11 mouse cellular contexts compared by ENCODE assay signal in genomic region chr2:45054070-45055025, GRCm38 (mm10).
DNase-seq lines count a peak whose midpoint lies in the region; ATAC-seq and TF ChIP-seq lines count a peak whose summit lies in the region.
"Had no signal": no experiment of that assay in that cellular context is flagged by ENCODE, and none has a peak within 500 bp of the region (broad histone marks: within the 10 kb centered on the region; RNA-seq: fewer than 3 reads in every experiment).

No protein-coding gene starts in this region.

- WGBS in forebrain, embryonic 15.5 days, result 80% methylated on average over 11 of the region's 11 CpGs
- 84% methylated on average over 11 of the region's 11 CpGs for WGBS in forebrain, embryonic 14.5 days
- 53% methylated on average over 11 of the region's 11 CpGs for WGBS in kidney, embryonic 16.5 days

- H3K36me3 ChIP-seq in forebrain, embryonic 15.5 days, result no peaks in the 10 kb centered on the region
- 0 out of 2 replicates have a peak, but pooled peaks cover 3% of the 10 kb centered on the region for H3K36me3 ChIP-seq in forebrain, embryonic 14.5 days (ENCODE audit: control insufficient read depth, insufficient read depth, low read length)
- no peaks in the 10 kb centered on the region for H3K36me3 ChIP-seq in kidney, embryonic 16.5 days (ENCODE audit: insufficient read depth, low read length)
- H3K36me3 ChIP-seq: limb, embryonic 15.5 days had no signal

- H3K4me2 ChIP-seq in forebrain, embryonic 15.5 days (replicated peaks), result no peak overlapping the region
- no peak overlapping the region for H3K4me2 ChIP-seq in forebrain, embryonic 14.5 days (ENCODE audit: low read length)
- H3K4me2 ChIP-seq in kidney, embryonic 16.5 days (replicated peaks; ENCODE audit: low read depth, low read length), result no peak overlapping the region
- H3K4me2 ChIP-seq: limb, embryonic 15.5 days had no signal

- H3K9ac ChIP-seq in forebrain, embryonic 15.5 days (replicated peaks), result no peak overlapping the region
- H3K9ac ChIP-seq in forebrain, embryonic 14.5 days (ENCODE audit: low read length), result no peak overlapping the region
- H3K9ac ChIP-seq in kidney, embryonic 16.5 days (replicated peaks; ENCODE audit: low read length), result no peak overlapping the region
- H3K9ac ChIP-seq: limb, embryonic 15.5 days had no signal

- H3K4me3 ChIP-seq in forebrain, embryonic 15.5 days, result no peak overlapping the region
- no peak overlapping the region for H3K4me3 ChIP-seq in forebrain, embryonic 14.5 days (ENCODE audit: low read depth, low read length)
- H3K4me3 ChIP-seq in kidney, embryonic 16.5 days (ENCODE audit: low read length), result no peak overlapping the region
- no peak overlapping the region for H3K4me3 ChIP-seq in bone marrow macrophage, adult 2 months (ENCODE audit: insufficient read depth, low read length)
- H3K4me3 ChIP-seq: limb, embryonic 15.5 days had no signal

- no peak for DNase-seq in forebrain, embryonic 14.5 days (ENCODE audit: low spot score)
- DNase-seq in kidney, adult 8-10 months, result no peak
- peak; percentile 37 for DNase-seq in liver
- no peak for DNase-seq in cerebellum, postnatal 10 days
- DNase-seq in gastrocnemius, postnatal 4 days (ENCODE audit: low spot score in 2 of 2), result no peak
- DNase-seq: embryo, embryonic 11 days had no signal

- 0 out of 2 replicates have a peak overlapping the region, but pooled peaks have one; percentile 9 for H3K27ac ChIP-seq in forebrain, embryonic 15.5 days (replicated peaks)
- no peak overlapping the region for H3K27ac ChIP-seq in forebrain, embryonic 14.5 days (ENCODE audit: low read depth, low read length)
- H3K27ac ChIP-seq in kidney, embryonic 16.5 days (ENCODE audit: low read length), result peak overlapping the region; percentile 72; the same call in 1 of the 2 replicates
- H3K27ac ChIP-seq in bone marrow macrophage, adult 2 months (ENCODE audit: insufficient read depth, low read depth, low read length), result peak overlapping the region; percentile 15; the same call in 1 of the 2 replicates

- TF ChIP-seq POLR2A in bone marrow macrophage, adult 2 months (IDR thresholded peaks at IDR 0.05; ENCODE audit: borderline replicate concordance, low read depth, low read length), result no peak

- H3K4me1 ChIP-seq in forebrain, embryonic 15.5 days, result peaks cover 56% of the 10 kb centered on the region
- peaks cover 24% of the 10 kb centered on the region for H3K4me1 ChIP-seq in forebrain, embryonic 14.5 days (ENCODE audit: control insufficient read depth, insufficient read depth, low read length)
- H3K4me1 ChIP-seq in kidney, embryonic 16.5 days (ENCODE audit: insufficient read depth, low read length), result peaks cover 37% of the 10 kb centered on the region
- H3K4me1 ChIP-seq in bone marrow macrophage, adult 2 months (ENCODE audit: control insufficient read depth, insufficient read depth, low read length), result peaks cover 52% of the 10 kb centered on the region

- peak; percentile 28; the same call in 1 of the 2 replicates for ATAC-seq in forebrain, embryonic 15.5 days (replicated peaks)
- no peak for ATAC-seq in forebrain, embryonic 14.5 days
- peak; percentile 71; the same call in 1 of the 2 replicates for ATAC-seq in kidney, embryonic 16.5 days (ENCODE audit: low FRiP score, low TSS enrichment)
- ATAC-seq: intestine, embryonic 16.5 days had no signal

- H3K9me3 ChIP-seq in forebrain, embryonic 15.5 days, result no peaks in the 10 kb centered on the region
- no peaks in the 10 kb centered on the region for H3K9me3 ChIP-seq in forebrain, embryonic 14.5 days (replicated peaks; ENCODE audit: control insufficient read depth, low read length)
- no peaks in the 10 kb centered on the region for H3K9me3 ChIP-seq in kidney, embryonic 16.5 days (ENCODE audit: low read length)
- H3K9me3 ChIP-seq: limb, embryonic 15.5 days had no signal

- TF ChIP-seq CTCF in bone marrow macrophage, adult 2 months (IDR thresholded peaks at IDR 0.05; ENCODE audit: low read depth, low read length), result no peak

- H3K27me3 ChIP-seq in forebrain, embryonic 15.5 days, result no peaks in the 10 kb centered on the region
- no peaks in the 10 kb centered on the region for H3K27me3 ChIP-seq in forebrain, embryonic 14.5 days (replicated peaks; ENCODE audit: control insufficient read depth, insufficient read depth, low read length)
- no peaks in the 10 kb centered on the region for H3K27me3 ChIP-seq in kidney, embryonic 16.5 days (ENCODE audit: insufficient read depth, low read length)
